Mouse (Mus musculus) erythroblast, embryonic 14.5 days (primary cell): Measurements from ENCODE around the gene Spag6. TPM values are rescaled to one million over a fixed set of nuclear protein-coding genes. Genes with fewer than 3 reads are reported as not detected.

Source experiments
- H3K27me3 ChIP-seq: 2 replicates; pipeline ENCODE4 v1.6.1; 2012; ENCODE audit warnings: inconsistent platforms; ENCODE audit not compliant: control insufficient read depth
- H3K36me3 ChIP-seq: 2 replicates; pipeline ENCODE4 v1.6.1; 2012; ENCODE audit warnings: mild to moderate bottlenecking, inconsistent platforms; ENCODE audit not compliant: control insufficient read depth
- H3K4me1 ChIP-seq: 2 replicates; pipeline ENCODE4 v1.6.1; 2012; ENCODE audit warnings: inconsistent platforms; ENCODE audit not compliant: control insufficient read depth
- H3K4me3 ChIP-seq: replicated peaks from 2 replicates; pipeline ENCODE3; 2012; ENCODE audit warnings: moderate library complexity, mild to moderate bottlenecking, inconsistent platforms
- H3K9me3 ChIP-seq: 2 replicates; pipeline ENCODE4 v1.6.1; 2012; ENCODE audit warnings: low read length, inconsistent platforms, mixed read lengths; ENCODE audit not compliant: control insufficient read depth
- GATA1 ChIP-seq: IDR thresholded peaks from 2 replicates; pipeline ENCODE4 v1.6.1; 2012; ENCODE audit warnings: low read length, inconsistent platforms, mixed read lengths
- TAL1 ChIP-seq: IDR thresholded peaks from 3 replicates; pipeline ENCODE4 v1.6.1; 2012; ENCODE audit warnings: low read length, inconsistent platforms, mixed read lengths
- polyA plus RNA-seq: library from polyadenylated mRNA; stranded (reverse); fragments of >175 nt; gene quantifications from 2 replicates; pipeline ENCODE4 v1.2.3, GENCODE M21; 2012

The Spag6 gene
- polyA plus RNA-seq, 1 experiment, result not detected

GRCm38 (mm10) chr2:18684062-18684461, 9.8 kb upstream of the Spag6 start:
- H3K27me3 ChIP-seq, result peaks cover 81% of the 10 kb centered on the region
- H3K36me3 ChIP-seq, result peaks cover 3% of the 10 kb centered on the region
- no peak overlapping the region for H3K4me3 ChIP-seq
- H3K4me1 ChIP-seq, result peaks cover 8% of the 10 kb centered on the region
- TF ChIP-seq GATA1 (no peak), TAL1 (no peak)
- H3K9me3 ChIP-seq, result peaks cover 5% of the 10 kb centered on the region; the same call in 1 of the 2 replicates

DNA sequence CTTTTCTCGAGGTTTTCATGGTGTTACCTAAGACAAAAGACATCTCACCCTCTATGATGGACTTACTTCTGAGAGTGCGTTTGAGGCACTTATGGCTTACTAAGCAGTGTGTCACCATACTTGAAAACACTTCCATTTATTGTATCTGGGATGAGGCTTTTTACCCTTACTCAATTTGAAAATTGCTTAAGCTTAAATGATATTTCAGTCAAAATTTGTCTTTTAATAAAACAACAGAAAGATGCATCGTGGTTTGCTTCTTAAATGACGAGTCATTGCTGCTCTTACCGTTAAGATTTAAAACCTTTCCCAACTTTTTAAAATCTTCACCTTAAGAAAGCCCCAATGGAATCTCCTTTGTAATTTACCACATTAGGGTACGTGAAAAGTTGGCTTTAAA, 7.4 kb upstream of the Spag6 start:
- peaks cover 81% of the 10 kb centered on the region for H3K27me3 ChIP-seq

GRCm38 (mm10) chr2:18686826-18687519, 6.9 kb upstream of the Spag6 start:
- H3K27me3 ChIP-seq, result peaks cover 81% of the 10 kb centered on the region
- no peak overlapping the region for H3K4me3 ChIP-seq
- peaks cover 17% of the 10 kb centered on the region; the same call in 1 of the 2 replicates for H3K9me3 ChIP-seq
- H3K36me3 ChIP-seq, result peaks cover 3% of the 10 kb centered on the region
- TF ChIP-seq GATA1 (no peak), TAL1 (no peak)
- peaks cover 16% of the 10 kb centered on the region for H3K4me1 ChIP-seq

More for the DNA sequence above, 7.4 kb upstream of the Spag6 start:
- TF ChIP-seq TAL1 (no peak), GATA1 (no peak)
- peaks cover 17% of the 10 kb centered on the region; the same call in 1 of the 2 replicates for H3K9me3 ChIP-seq
- H3K36me3 ChIP-seq, result peaks cover 3% of the 10 kb centered on the region
- no peak overlapping the region for H3K4me3 ChIP-seq
- H3K4me1 ChIP-seq, result peaks cover 16% of the 10 kb centered on the region

DNA sequence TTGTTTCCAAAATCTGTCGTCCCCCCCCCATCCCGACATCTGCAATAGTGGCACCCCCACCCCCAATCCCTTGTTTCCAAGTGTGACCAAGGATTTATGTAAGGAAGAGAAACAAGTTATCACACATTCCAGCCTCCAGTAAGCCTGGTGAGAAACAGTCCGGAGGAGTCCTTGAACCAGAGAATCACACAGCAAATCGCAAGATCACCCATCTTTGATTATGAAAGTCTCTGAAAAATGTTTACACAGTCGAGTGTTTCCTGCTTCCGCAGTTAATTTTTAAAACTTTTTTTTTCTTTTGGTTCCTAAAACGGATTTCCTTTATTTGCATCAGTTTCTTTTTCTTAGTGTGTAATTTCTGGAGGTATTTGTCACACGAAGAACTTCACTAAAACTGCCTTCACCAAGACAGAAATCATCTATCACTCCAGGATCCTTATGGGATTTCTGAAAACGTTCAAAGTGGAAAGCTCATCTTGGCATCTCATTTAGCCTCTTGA, 6.1 kb upstream of the Spag6 start:
- Histone ChIP-seq H3K4me1 (peaks cover 16% of the 10 kb centered on the region), H3K36me3 (peaks cover 3% of the 10 kb centered on the region), H3K27me3 (peaks cover 81% of the 10 kb centered on the region), H3K9me3 (peaks cover 17% of the 10 kb centered on the region; the same call in 1 of the 2 replicates), H3K4me3 (no peak overlapping the region)
- TF ChIP-seq GATA1 (no peak), TAL1 (no peak)

DNA sequence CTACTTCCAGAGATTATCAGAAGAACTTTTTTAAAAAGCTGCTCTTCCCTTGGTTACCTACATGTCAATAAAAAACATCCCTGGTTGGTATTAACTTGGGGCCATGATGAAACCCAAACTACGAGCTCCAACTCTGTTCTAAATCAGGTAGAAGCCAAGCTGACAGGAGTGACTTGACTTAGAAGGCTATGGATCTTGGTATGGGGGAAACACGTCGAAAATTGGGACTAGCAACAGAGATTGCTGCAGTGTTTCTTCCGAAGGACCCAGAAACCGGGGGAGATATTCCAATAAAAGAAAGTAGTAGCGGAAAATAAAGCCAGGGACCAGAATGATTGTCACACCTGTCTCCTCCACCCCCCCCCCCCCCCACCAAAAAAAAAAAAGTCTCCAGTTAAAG, 5.5 kb upstream of the Spag6 start:
- Histone ChIP-seq H3K9me3 (peaks cover 17% of the 10 kb centered on the region; the same call in 1 of the 2 replicates), H3K36me3 (peaks cover 3% of the 10 kb centered on the region), H3K27me3 (peaks cover 82% of the 10 kb centered on the region), H3K4me1 (peaks cover 16% of the 10 kb centered on the region), H3K4me3 (no peak overlapping the region)
- TF ChIP-seq TAL1 (no peak), GATA1 (no peak)

DNA sequence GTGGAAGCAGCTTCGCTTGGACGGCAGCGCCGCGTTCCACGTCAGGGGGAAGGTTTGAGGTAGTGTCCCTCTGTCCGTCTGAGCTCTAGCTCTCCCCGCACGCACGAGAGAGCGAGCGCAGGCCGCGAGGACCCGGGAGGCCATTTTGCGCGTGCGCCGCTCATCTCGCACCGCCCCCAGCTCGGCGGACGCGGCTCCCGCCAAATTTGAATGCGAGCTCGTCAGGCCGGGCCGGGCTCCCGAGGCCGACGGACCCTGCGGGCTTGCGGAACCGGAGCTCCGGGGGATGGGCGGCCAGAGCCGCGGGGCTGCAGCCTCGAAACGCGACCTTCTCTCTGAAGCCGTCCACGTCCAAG, 5.1 kb upstream of the Spag6 start:
- H3K4me1 ChIP-seq, result peaks cover 16% of the 10 kb centered on the region
- TF ChIP-seq GATA1 (no peak), TAL1 (no peak)
- H3K9me3 ChIP-seq, result peaks cover 17% of the 10 kb centered on the region; the same call in 1 of the 2 replicates
- peaks cover 86% of the 10 kb centered on the region for H3K27me3 ChIP-seq
- H3K4me3 ChIP-seq, result peak overlapping the region; percentile 9
- peaks cover 3% of the 10 kb centered on the region for H3K36me3 ChIP-seq

GRCm38 (mm10) chr2:18689064-18689921, 4.5 kb upstream of the Spag6 start:
- TF ChIP-seq TAL1 (no peak), GATA1 (no peak)
- H3K36me3 ChIP-seq, result no peaks in the 10 kb centered on the region; the same call in 1 of the 2 replicates
- H3K4me1 ChIP-seq, result peaks cover 21% of the 10 kb centered on the region
- H3K27me3 ChIP-seq, result peaks cover 89% of the 10 kb centered on the region
- H3K9me3 ChIP-seq, result peaks cover 17% of the 10 kb centered on the region; the same call in 1 of the 2 replicates
- peak overlapping the region; percentile 33 for H3K4me3 ChIP-seq

- H3K4me1 ChIP-seq, result peaks cover 22% of the 10 kb centered on the region
Measured at GRCm38 (mm10) chr2:18690055-18690691, 3.7 kb upstream of the Spag6 start.

GRCm38 (mm10) chr2:18690756-18691155, 3.1 kb upstream of the Spag6 start:
- TF ChIP-seq GATA1, result no peak
- TF ChIP-seq TAL1, result no peak
- no peaks in the 10 kb centered on the region for H3K36me3 ChIP-seq
- peaks cover 17% of the 10 kb centered on the region; the same call in 1 of the 2 replicates for H3K9me3 ChIP-seq
- peaks cover 100% of the 10 kb centered on the region for H3K27me3 ChIP-seq
- peaks cover 22% of the 10 kb centered on the region for H3K4me1 ChIP-seq
- no peak overlapping the region for H3K4me3 ChIP-seq

More at GRCm38 (mm10) chr2:18690055-18690691, 3.7 kb upstream of the Spag6 start:
- H3K9me3 ChIP-seq, result peaks cover 17% of the 10 kb centered on the region; the same call in 1 of the 2 replicates
- no peaks in the 10 kb centered on the region for H3K36me3 ChIP-seq
- TF ChIP-seq GATA1, result no peak
- TF ChIP-seq TAL1, result no peak
- no peak overlapping the region for H3K4me3 ChIP-seq
- H3K27me3 ChIP-seq, result peaks cover 97% of the 10 kb centered on the region
